Mouse (Mus musculus): ENCODE results near the gene Terf2ip.

GRCm38 (mm10) chr8:111974138-111974537 is 37.1 kb upstream of the Terf2ip start:
- no peak for TF ChIP-seq CTCF (conservative IDR thresholded peaks at IDR 0.05 in 1 of 2, IDR thresholded peaks at IDR 0.05 in 1 of 2; ENCODE audit: low read depth in 2 of 2, low read length in 2 of 2)
- no peak for TF ChIP-seq ZC3H11A (IDR thresholded peaks at IDR 0.05; ENCODE audit: low read depth, low read length)
- TF ChIP-seq JUND (conservative IDR thresholded peaks at IDR 0.05; ENCODE audit: low read depth, low read length): no peak
- no peak for TF ChIP-seq USF1 (IDR thresholded peaks at IDR 0.05; ENCODE audit: low read depth, low read length)
